Mouse (Mus musculus) liver, embryonic 15.5 days (tissue): ENCODE results near the gene P2rx4. TPM values are rescaled to one million over a fixed set of nuclear protein-coding genes. Genes with fewer than 3 reads are reported as not detected.

Source experiments
- ATAC-seq: fragments of 200-750 bp; cut with Nextera tagmentation; 2 replicates; pipeline ENCODE4 v1.8.0; 2017; ENCODE audit warnings: moderate number of reproducible peaks, mild to moderate bottlenecking, moderate library complexity; ENCODE audit not compliant: insufficient read depth
- H3K27ac ChIP-seq: fragments of 300-500 bp; sonication (generic); replicated peaks from 2 replicates; pipeline ENCODE4 v1.5.1; 2015; ENCODE audit warnings: mild to moderate bottlenecking, inconsistent platforms
- H3K27me3 ChIP-seq: fragments of 300-500 bp; sonication (generic); 2 replicates; pipeline ENCODE4 v1.6.1; 2015; ENCODE audit warnings: mild to moderate bottlenecking, inconsistent platforms
- H3K36me3 ChIP-seq: fragments of 300-500 bp; sonication (generic); replicated peaks from 2 replicates; pipeline ENCODE4 v1.6.1; 2015; ENCODE audit warnings: moderate library complexity, mild to moderate bottlenecking, inconsistent platforms
- H3K4me1 ChIP-seq: fragments of 300-500 bp; sonication (generic); replicated peaks from 2 replicates; pipeline ENCODE4 v1.6.1; 2015; ENCODE audit warnings: inconsistent platforms
- H3K4me2 ChIP-seq: fragments of 300-500 bp; sonication (generic); 2 replicates; pipeline ENCODE4 v1.6.1; 2015; ENCODE audit warnings: moderate library complexity, mild to moderate bottlenecking, inconsistent platforms
- H3K4me3 ChIP-seq: fragments of 300-500 bp; sonication (generic); replicated peaks from 2 replicates; pipeline ENCODE4 v1.5.1; 2015; ENCODE audit warnings: mild to moderate bottlenecking, inconsistent platforms
- H3K9ac ChIP-seq: fragments of 300-500 bp; sonication (generic); 2 replicates; pipeline ENCODE4 v1.6.1; 2015; ENCODE audit warnings: moderate library complexity, mild to moderate bottlenecking, inconsistent platforms
- H3K9me3 ChIP-seq: fragments of 300-500 bp; sonication (generic); replicated peaks from 2 replicates; pipeline ENCODE4 v1.6.1; 2016; ENCODE audit warnings: inconsistent platforms
- WGBS: fragments of 180-500 bp; shearing (Covaris S2); methylation state at CpG from one replicate; pipeline ENCODE4 v1.1.7; 2015; ENCODE audit warnings: mixed read lengths; ENCODE audit not compliant: insufficient replicate concordance; 5-methylcytosine and 5-hydroxymethylcytosine counted together
- polyA plus RNA-seq: library from polyadenylated mRNA; unstranded; fragments of >200 nt; fragmentation: Nextera tagmentation; extraction: Ambion mirVana; gene quantifications from 2 replicates; pipeline ENCODE4 v1.2.1, GENCODE M21; 2015

P2rx4 gene
- polyA plus RNA-seq, 1 experiment from 2014 or later, result 27.9 TPM

- no peak overlapping the region for H3K4me2 ChIP-seq
- WGBS, result 59% methylated on average over 10 of the region's 10 CpGs
- no peak for ATAC-seq
These were observed 23.4 kb downstream of the P2rx4 start for GRCm38 (mm10) chr5:122730776-122731175.

GRCm38 (mm10) chr5:122731321-122731720 lies 24.0 kb downstream of the P2rx4 start:
- Histone ChIP-seq H3K4me3 (no peak overlapping the region), H3K36me3 (no peaks in the 10 kb centered on the region), H3K27me3 (no peaks in the 10 kb centered on the region), H3K9me3 (no peaks in the 10 kb centered on the region), H3K4me1 (peaks cover 40% of the 10 kb centered on the region), H3K4me2 (peak overlapping the region; percentile 2; the same call in 1 of the 2 replicates), H3K9ac (no peak overlapping the region), H3K27ac (no peak overlapping the region)
- 31% methylated on average over 8 of the region's 8 CpGs for WGBS
- ATAC-seq, result no peak

More at GRCm38 (mm10) chr5:122730776-122731175, 23.4 kb downstream of the P2rx4 start:
- peaks cover 40% of the 10 kb centered on the region for H3K4me1 ChIP-seq
- no peak overlapping the region for H3K4me3 ChIP-seq
- H3K9ac ChIP-seq, result no peak overlapping the region
- H3K36me3 ChIP-seq, result no peaks in the 10 kb centered on the region
- H3K9me3 ChIP-seq, result no peaks in the 10 kb centered on the region
- no peak overlapping the region for H3K27ac ChIP-seq
- H3K27me3 ChIP-seq, result no peaks in the 10 kb centered on the region

- peak overlapping the region; percentile 19 for H3K27ac ChIP-seq
- H3K36me3 ChIP-seq, result 0 out of 2 replicates have a peak, but pooled peaks cover under 1% of the 10 kb centered on the region
- ATAC-seq, result no peak
- H3K4me1 ChIP-seq, result peaks cover 40% of the 10 kb centered on the region
- H3K9ac ChIP-seq, result no peak overlapping the region
- H3K9me3 ChIP-seq, result no peaks in the 10 kb centered on the region
- WGBS, result 16% methylated on average over 15 of the region's 15 CpGs
- no peaks in the 10 kb centered on the region for H3K27me3 ChIP-seq
- peak overlapping the region; percentile 19; the same call in 1 of the 2 replicates for H3K4me2 ChIP-seq
- H3K4me3 ChIP-seq, result no peak overlapping the region
These were observed 24.8 kb downstream of the P2rx4 start for GRCm38 (mm10) chr5:122731991-122732673.

GRCm38 (mm10) chr5:122733881-122734280 lies 26.5 kb downstream of the P2rx4 start:
- Histone ChIP-seq H3K27me3 (no peaks in the 10 kb centered on the region), H3K9me3 (no peaks in the 10 kb centered on the region), H3K4me2 (peak overlapping the region; percentile 14), H3K27ac (no peak overlapping the region), H3K36me3 (0 out of 2 replicates have a peak, but pooled peaks cover 2% of the 10 kb centered on the region), H3K9ac (no peak overlapping the region), H3K4me1 (peaks cover 40% of the 10 kb centered on the region), H3K4me3 (0 out of 2 replicates have a peak overlapping the region, but pooled peaks have one; percentile 0)
- WGBS, result 27% methylated on average over 17 of the region's 17 CpGs
- no peak for ATAC-seq

GRCm38 (mm10) chr5:122735853-122736252 lies 28.5 kb downstream of the P2rx4 start:
- Histone ChIP-seq H3K4me2 (no peak overlapping the region), H3K4me3 (no peak overlapping the region), H3K9ac (no peak overlapping the region), H3K27ac (no peak overlapping the region), H3K4me1 (peaks cover 37% of the 10 kb centered on the region), H3K36me3 (peaks cover 8% of the 10 kb centered on the region), H3K27me3 (no peaks in the 10 kb centered on the region), H3K9me3 (no peaks in the 10 kb centered on the region)
- WGBS, result 78% methylated on average over 7 of the region's 7 CpGs
- ATAC-seq, result no peak

GRCm38 (mm10) chr5:122736761-122737160 lies 29.4 kb downstream of the P2rx4 start:
- H3K9ac ChIP-seq, result no peak overlapping the region
- H3K36me3 ChIP-seq, result peaks cover 16% of the 10 kb centered on the region
- WGBS, result 84% methylated on average over 15 of the region's 15 CpGs

GRCm38 (mm10) chr5:122743880-122744422 lies 36.6 kb downstream of the P2rx4 start:
- H3K4me3 ChIP-seq, result no peak overlapping the region
- no peak overlapping the region for H3K27ac ChIP-seq
- H3K4me2 ChIP-seq, result no peak overlapping the region
- no peak for ATAC-seq
- no peaks in the 10 kb centered on the region for H3K9me3 ChIP-seq
- WGBS, result 77% methylated on average over 13 of the region's 13 CpGs
- no peaks in the 10 kb centered on the region; the same call in 1 of the 2 replicates for H3K4me1 ChIP-seq
- no peaks in the 10 kb centered on the region for H3K27me3 ChIP-seq
- H3K9ac ChIP-seq, result no peak overlapping the region
- peaks cover 65% of the 10 kb centered on the region for H3K36me3 ChIP-seq

More at GRCm38 (mm10) chr5:122736761-122737160, 29.4 kb downstream of the P2rx4 start:
- no peak for ATAC-seq
- H3K9me3 ChIP-seq, result no peaks in the 10 kb centered on the region
- H3K4me2 ChIP-seq, result no peak overlapping the region
- no peak overlapping the region for H3K27ac ChIP-seq
- H3K4me1 ChIP-seq, result peaks cover 28% of the 10 kb centered on the region
- H3K27me3 ChIP-seq, result no peaks in the 10 kb centered on the region
- H3K4me3 ChIP-seq, result no peak overlapping the region

GRCm38 (mm10) chr5:122747950-122748349 lies 40.6 kb downstream of the P2rx4 start:
- H3K27me3 ChIP-seq, result no peaks in the 10 kb centered on the region
- no peaks in the 10 kb centered on the region for H3K4me1 ChIP-seq
- no peak overlapping the region for H3K4me3 ChIP-seq
- 78% methylated on average over 7 of the region's 7 CpGs for WGBS
- no peak overlapping the region for H3K4me2 ChIP-seq
- no peak overlapping the region for H3K9ac ChIP-seq
- no peaks in the 10 kb centered on the region for H3K9me3 ChIP-seq
- H3K36me3 ChIP-seq, result peaks cover 59% of the 10 kb centered on the region
- no peak for ATAC-seq
- H3K27ac ChIP-seq, result no peak overlapping the region

- no peak overlapping the region for H3K27ac ChIP-seq
- no peak overlapping the region for H3K4me2 ChIP-seq
- WGBS, result 73% methylated on average over 16 of the region's 16 CpGs
- no peak overlapping the region for H3K4me3 ChIP-seq
- H3K36me3 ChIP-seq, result peaks cover 38% of the 10 kb centered on the region
- H3K4me1 ChIP-seq, result peaks cover 6% of the 10 kb centered on the region
- ATAC-seq, result no peak
- no peaks in the 10 kb centered on the region for H3K27me3 ChIP-seq
- no peaks in the 10 kb centered on the region for H3K9me3 ChIP-seq
- no peak overlapping the region for H3K9ac ChIP-seq
These were observed 47.1 kb downstream of the P2rx4 start for GRCm38 (mm10) chr5:122754477-122754876.

- Histone ChIP-seq H3K9me3 (no peaks in the 10 kb centered on the region), H3K4me2 (no peak overlapping the region), H3K4me1 (peaks cover 18% of the 10 kb centered on the region), H3K36me3 (peaks cover 30% of the 10 kb centered on the region), H3K27ac (no peak overlapping the region), H3K9ac (no peak overlapping the region), H3K27me3 (no peaks in the 10 kb centered on the region), H3K4me3 (no peak overlapping the region)
- no peak for ATAC-seq
- 84% methylated on average over 4 of the region's 4 CpGs for WGBS
These were observed 48.3 kb downstream of the P2rx4 start for GRCm38 (mm10) chr5:122755620-122756019.

GRCm38 (mm10) chr5:122756144-122756543 lies 48.8 kb downstream of the P2rx4 start:
- H3K4me1 ChIP-seq, result peaks cover 23% of the 10 kb centered on the region
- no peak overlapping the region for H3K4me2 ChIP-seq
- no peaks in the 10 kb centered on the region for H3K27me3 ChIP-seq
- WGBS, result 87% methylated on average over 6 of the region's 6 CpGs
- H3K36me3 ChIP-seq, result peaks cover 30% of the 10 kb centered on the region
- ATAC-seq, result no peak
- H3K4me3 ChIP-seq, result no peak overlapping the region
- no peaks in the 10 kb centered on the region for H3K9me3 ChIP-seq
- H3K9ac ChIP-seq, result no peak overlapping the region
- no peak overlapping the region for H3K27ac ChIP-seq
